Mouse (Mus musculus): ENCODE data around the gene Uckl1. TPM values are rescaled to one million over a fixed set of nuclear protein-coding genes. Genes with fewer than 3 reads are reported as not detected.

Uckl1 gene
- 45.3 and 49.4 TPM in 2 replicates for polyA plus RNA-seq (2014; fragmentation: Nextera tagmentation; extraction: Ambion mirVana)

GRCm38 (mm10) chr2:181584411-181584942 is at the start of gene Uckl1:
Gene Uckl1, minus strand, starts transcription at chr2:181584892.
- ATAC-seq (ENCODE audit: low FRiP score, low TSS enrichment): no peak
- Histone ChIP-seq H3K9ac (ENCODE audit: low read depth, low read length) (no peak within 1 kb of the TSS), H3K4me1 (ENCODE audit: control insufficient read depth, insufficient read depth, low read length) (peaks cover 13% of the 10 kb centered on the region), H3K4me3 (ENCODE audit: low read length) (no peak within 1 kb of the TSS), H3K36me3 (ENCODE audit: control insufficient read depth, insufficient read depth, low read length) (peaks cover 56% of the 10 kb centered on the region), H3K4me2 (replicated peaks; ENCODE audit: low read depth, low read length) (no peak within 1 kb of the TSS), H3K27me3 (ENCODE audit: control insufficient read depth, insufficient read depth, low read length) (no peaks in the 10 kb centered on the region), H3K9me3 (ENCODE audit: control insufficient read depth, low read length) (no peaks in the 10 kb centered on the region), H3K27ac (ENCODE audit: low read depth, low read length) (no peak within 1 kb of the TSS)
- 96% methylated on average over 4 of the region's 4 CpGs for WGBS

GRCm38 (mm10) chr2:181632624-181633023 is 47.9 kb upstream of the Uckl1 start:
- WGBS: 97% methylated on average over 6 of the region's 6 CpGs
- no peak overlapping the region for H3K4me3 ChIP-seq (ENCODE audit: low read length)
- H3K9ac ChIP-seq (ENCODE audit: low read depth, low read length): no peak overlapping the region
- H3K4me1 ChIP-seq (ENCODE audit: control insufficient read depth, insufficient read depth, low read length): no peaks in the 10 kb centered on the region
- no peak overlapping the region for H3K27ac ChIP-seq (ENCODE audit: low read depth, low read length)
- no peak for ATAC-seq (ENCODE audit: low FRiP score, low TSS enrichment)
- no peak overlapping the region for H3K4me2 ChIP-seq (replicated peaks; ENCODE audit: low read depth, low read length)
- H3K36me3 ChIP-seq (ENCODE audit: control insufficient read depth, insufficient read depth, low read length): peaks cover 61% of the 10 kb centered on the region
- no peaks in the 10 kb centered on the region for H3K9me3 ChIP-seq (ENCODE audit: control insufficient read depth, low read length)
- H3K27me3 ChIP-seq (ENCODE audit: control insufficient read depth, insufficient read depth, low read length): no peaks in the 10 kb centered on the region

- no peak for ATAC-seq (ENCODE audit: low FRiP score, low TSS enrichment)
- Histone ChIP-seq H3K27me3 (ENCODE audit: control insufficient read depth, insufficient read depth, low read length) (no peaks in the 10 kb centered on the region), H3K4me1 (ENCODE audit: control insufficient read depth, insufficient read depth, low read length) (no peaks in the 10 kb centered on the region), H3K9ac (ENCODE audit: low read depth, low read length) (no peak overlapping the region), H3K9me3 (ENCODE audit: control insufficient read depth, low read length) (no peaks in the 10 kb centered on the region), H3K4me2 (replicated peaks; ENCODE audit: low read depth, low read length) (no peak overlapping the region), H3K4me3 (ENCODE audit: low read length) (no peak overlapping the region), H3K27ac (ENCODE audit: low read depth, low read length) (no peak overlapping the region), H3K36me3 (ENCODE audit: control insufficient read depth, insufficient read depth, low read length) (peaks cover 44% of the 10 kb centered on the region)
Measured at GRCm38 (mm10) chr2:181628471-181628870, 43.8 kb upstream of the Uckl1 start.

GRCm38 (mm10) chr2:181623401-181623800 is 38.7 kb upstream of the Uckl1 start:
- H3K9me3 ChIP-seq (ENCODE audit: control insufficient read depth, low read length): no peaks in the 10 kb centered on the region
- no peak overlapping the region for H3K4me2 ChIP-seq (replicated peaks; ENCODE audit: low read depth, low read length)
- ATAC-seq (ENCODE audit: low FRiP score, low TSS enrichment): no peak
- no peak overlapping the region for H3K4me3 ChIP-seq (ENCODE audit: low read length)
- no peak overlapping the region for H3K27ac ChIP-seq (ENCODE audit: low read depth, low read length)
- H3K36me3 ChIP-seq (ENCODE audit: control insufficient read depth, insufficient read depth, low read length): peaks cover 57% of the 10 kb centered on the region
- no peaks in the 10 kb centered on the region for H3K27me3 ChIP-seq (ENCODE audit: control insufficient read depth, insufficient read depth, low read length)
- H3K9ac ChIP-seq (ENCODE audit: low read depth, low read length): no peak overlapping the region
- H3K4me1 ChIP-seq (ENCODE audit: control insufficient read depth, insufficient read depth, low read length): no peaks in the 10 kb centered on the region

- Histone ChIP-seq H3K9ac (ENCODE audit: low read depth, low read length) (no peak overlapping the region), H3K4me2 (replicated peaks; ENCODE audit: low read depth, low read length) (no peak overlapping the region), H3K4me3 (ENCODE audit: low read length) (no peak overlapping the region), H3K4me1 (ENCODE audit: control insufficient read depth, insufficient read depth, low read length) (no peaks in the 10 kb centered on the region), H3K9me3 (ENCODE audit: control insufficient read depth, low read length) (no peaks in the 10 kb centered on the region), H3K27ac (ENCODE audit: low read depth, low read length) (no peak overlapping the region), H3K27me3 (ENCODE audit: control insufficient read depth, insufficient read depth, low read length) (no peaks in the 10 kb centered on the region), H3K36me3 (ENCODE audit: control insufficient read depth, insufficient read depth, low read length) (peaks cover 57% of the 10 kb centered on the region)
- 88% methylated on average over 5 of the region's 5 CpGs for WGBS
- no peak for ATAC-seq (ENCODE audit: low FRiP score, low TSS enrichment)
Measured at GRCm38 (mm10) chr2:181618761-181619495, 34.2 kb upstream of the Uckl1 start.

- H3K9ac ChIP-seq (ENCODE audit: low read depth, low read length): no peak overlapping the region
- H3K27me3 ChIP-seq (ENCODE audit: control insufficient read depth, insufficient read depth, low read length): 0 out of 2 replicates have a peak, but pooled peaks cover 5% of the 10 kb centered on the region
- 80% methylated on average over 4 of the region's 4 CpGs for WGBS
- peaks cover 11% of the 10 kb centered on the region for H3K4me1 ChIP-seq (ENCODE audit: control insufficient read depth, insufficient read depth, low read length)
- peak overlapping the region; percentile 68; the same call in 1 of the 2 replicates for H3K4me3 ChIP-seq (ENCODE audit: low read length)
- H3K4me2 ChIP-seq (replicated peaks; ENCODE audit: low read depth, low read length): peak overlapping the region; percentile 78
- no peaks in the 10 kb centered on the region for H3K36me3 ChIP-seq (ENCODE audit: control insufficient read depth, insufficient read depth, low read length)
- ATAC-seq (ENCODE audit: low FRiP score, low TSS enrichment): no peak
- H3K27ac ChIP-seq (ENCODE audit: low read depth, low read length): no peak overlapping the region
- H3K9me3 ChIP-seq (ENCODE audit: control insufficient read depth, low read length): no peaks in the 10 kb centered on the region
Measured at GRCm38 (mm10) chr2:181602367-181602766, 17.7 kb upstream of the Uckl1 start.

GRCm38 (mm10) chr2:181601751-181602145 is 17.1 kb upstream of the Uckl1 start:
- peak overlapping the region; percentile 78 for H3K4me2 ChIP-seq (replicated peaks; ENCODE audit: low read depth, low read length)
- no peak for ATAC-seq (ENCODE audit: low FRiP score, low TSS enrichment)
- H3K27me3 ChIP-seq (ENCODE audit: control insufficient read depth, insufficient read depth, low read length): 0 out of 2 replicates have a peak, but pooled peaks cover 5% of the 10 kb centered on the region
- H3K9me3 ChIP-seq (ENCODE audit: control insufficient read depth, low read length): no peaks in the 10 kb centered on the region
- H3K4me1 ChIP-seq (ENCODE audit: control insufficient read depth, insufficient read depth, low read length): peaks cover 11% of the 10 kb centered on the region
- H3K4me3 ChIP-seq (ENCODE audit: low read length): peak overlapping the region; percentile 68
- peak overlapping the region; percentile 71 for H3K9ac ChIP-seq (ENCODE audit: low read depth, low read length)
- 28% methylated on average over 10 of the region's 10 CpGs for WGBS
- H3K27ac ChIP-seq (ENCODE audit: low read depth, low read length): 0 out of 2 replicates have a peak overlapping the region, but pooled peaks have one; percentile 3
- no peaks in the 10 kb centered on the region for H3K36me3 ChIP-seq (ENCODE audit: control insufficient read depth, insufficient read depth, low read length)

GRCm38 (mm10) chr2:181600828-181601750 is 16.4 kb upstream of the Uckl1 start:
- H3K4me3 ChIP-seq (ENCODE audit: low read length): peak overlapping the region; percentile 68
- H3K36me3 ChIP-seq (ENCODE audit: control insufficient read depth, insufficient read depth, low read length): no peaks in the 10 kb centered on the region
- peaks cover 11% of the 10 kb centered on the region for H3K4me1 ChIP-seq (ENCODE audit: control insufficient read depth, insufficient read depth, low read length)
- H3K27ac ChIP-seq (ENCODE audit: low read depth, low read length): peak overlapping the region; percentile 30; the same call in 1 of the 2 replicates
- peak overlapping the region; percentile 71 for H3K9ac ChIP-seq (ENCODE audit: low read depth, low read length)
- WGBS: 1% methylated on average over 57 of the region's 57 CpGs
- no peaks in the 10 kb centered on the region for H3K9me3 ChIP-seq (ENCODE audit: control insufficient read depth, low read length)
- peak overlapping the region; percentile 78 for H3K4me2 ChIP-seq (replicated peaks; ENCODE audit: low read depth, low read length)
- H3K27me3 ChIP-seq (ENCODE audit: control insufficient read depth, insufficient read depth, low read length): 0 out of 2 replicates have a peak, but pooled peaks cover 5% of the 10 kb centered on the region
- ATAC-seq (ENCODE audit: low FRiP score, low TSS enrichment): peak; percentile 93

All from kidney, embryonic 14.5 days (tissue).